Mouse (Mus musculus): ENCODE measurements around the gene Lenep. TPM values are rescaled to one million over a fixed set of nuclear protein-coding genes. Genes with fewer than 3 reads are reported as not detected.

The Lenep gene
- polyA plus RNA-seq, 1 experiment from 2014 or later: 0.26 TPM

DNA sequence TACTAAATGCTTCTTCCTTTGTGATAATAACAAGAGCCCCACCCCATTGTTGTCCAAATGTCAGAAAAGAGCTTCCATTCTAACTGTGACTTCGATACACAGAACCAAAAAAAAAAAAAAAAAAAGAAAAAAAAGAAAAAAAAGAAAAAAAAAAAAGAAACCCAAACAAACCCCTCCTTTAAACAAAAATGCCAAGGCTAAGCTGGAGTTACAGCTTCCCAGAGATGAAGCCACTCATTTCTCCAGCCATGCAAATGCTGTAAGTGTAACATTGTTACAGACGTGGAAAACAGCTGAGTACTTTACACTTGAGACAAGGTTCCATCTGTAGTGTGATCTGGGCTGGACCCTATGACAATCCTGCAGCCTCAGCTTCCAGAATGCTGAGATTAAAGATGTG, 14.5 kb upstream of the Lenep start:
- Histone ChIP-seq H3K4me1 (peaks cover 38% of the 10 kb centered on the region), H3K9me3 (replicated peaks) (no peaks in the 10 kb centered on the region), H3K36me3 (peaks cover 42% of the 10 kb centered on the region), H3K27me3 (ENCODE audit: low read depth, poor library complexity, severe bottlenecking) (no peaks in the 10 kb centered on the region), H3K4me3 (peak overlapping the region; percentile 73), H3K27ac (peak overlapping the region; percentile 88)
- no peak for DNase-seq (ENCODE audit: low spot score)
- 36% methylated on average over 2 of the region's 2 CpGs for WGBS

DNA sequence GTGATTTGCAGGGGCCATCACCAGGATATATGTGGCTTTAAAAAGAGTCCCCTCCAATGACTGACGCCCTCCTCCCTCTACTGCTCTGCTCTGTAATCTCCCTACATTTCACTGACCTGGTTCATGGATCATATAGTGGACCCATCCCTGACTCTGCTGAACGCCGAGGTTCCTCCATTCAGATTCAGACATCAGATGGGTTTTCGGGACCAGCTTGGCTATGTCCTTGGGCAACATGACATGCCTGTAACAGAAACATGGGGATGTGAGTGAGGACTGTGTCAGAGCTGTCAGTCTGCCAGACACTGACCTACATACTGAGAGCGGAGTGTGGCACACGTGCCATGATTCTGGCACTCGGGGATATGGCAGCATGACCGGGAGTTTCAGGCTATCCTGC, 13.6 kb upstream of the Lenep start:
- WGBS: 97% methylated on average over 8 of the region's 8 CpGs
- peak overlapping the region; percentile 73 for H3K4me3 ChIP-seq

DNA sequence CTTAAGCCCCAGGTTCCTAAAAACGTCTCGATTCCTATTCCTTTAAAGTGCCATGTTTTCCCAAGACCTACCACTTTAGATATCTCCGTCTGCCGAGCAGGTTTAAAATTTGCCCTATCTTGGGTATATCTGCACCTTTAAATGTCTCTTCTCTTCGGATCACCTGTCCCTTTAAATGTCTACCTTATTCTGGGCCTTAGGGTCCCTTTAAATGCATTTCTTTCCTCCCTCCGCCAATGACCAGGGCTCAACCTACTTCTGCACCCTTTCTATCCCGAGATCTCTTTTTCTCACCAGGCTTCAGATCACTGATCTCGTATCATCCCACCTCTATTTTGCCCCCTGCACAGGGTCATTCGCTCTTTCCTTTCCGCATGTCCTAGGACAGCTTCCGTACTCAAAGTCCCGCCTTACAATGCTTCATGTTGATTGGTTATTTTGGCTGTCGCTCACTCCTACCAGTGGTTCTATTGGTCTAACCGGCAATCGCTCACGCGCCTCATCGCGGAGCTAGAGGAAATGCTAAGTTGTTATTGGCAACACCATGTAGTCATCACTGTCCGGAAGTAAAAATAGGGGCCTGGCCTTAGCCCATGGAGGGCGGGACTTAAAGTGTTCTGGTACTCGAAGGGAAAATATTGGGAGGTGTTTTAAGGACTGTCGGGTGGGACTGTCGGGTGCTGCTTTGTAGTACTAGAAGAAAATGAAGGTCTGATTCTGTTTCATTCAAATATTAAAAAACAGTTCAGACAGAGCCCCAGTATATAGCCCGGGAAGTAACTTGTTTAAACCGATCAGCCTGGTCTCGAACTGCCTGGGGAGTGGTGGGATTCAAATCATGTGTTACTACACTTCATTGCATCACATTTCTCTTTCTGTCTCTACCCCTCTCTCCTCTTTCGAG, 9.1 kb upstream of the Lenep start, which contains the start of gene Flad1:
TSS of gene Flad1 (minus strand) at position 381 of the 904 bp plus-strand sequence.
- peaks cover 57% of the 10 kb centered on the region for H3K36me3 ChIP-seq
- peaks cover 15% of the 10 kb centered on the region for H3K4me1 ChIP-seq
- WGBS: 8% methylated on average over 28 of the region's 28 CpGs
- peak; percentile 94 for DNase-seq (ENCODE audit: low spot score)
- H3K4me3 ChIP-seq: peak within 1 kb of the TSS; percentile 60
- no peaks in the 10 kb centered on the region for H3K27me3 ChIP-seq (ENCODE audit: low read depth, poor library complexity, severe bottlenecking)
- peak within 1 kb of the TSS; percentile 67 for H3K27ac ChIP-seq
- no peaks in the 10 kb centered on the region for H3K9me3 ChIP-seq (replicated peaks)

More for the DNA sequence above, 13.6 kb upstream of the Lenep start:
- H3K27ac ChIP-seq: no peak overlapping the region
- no peaks in the 10 kb centered on the region for H3K9me3 ChIP-seq (replicated peaks)
- H3K27me3 ChIP-seq (ENCODE audit: low read depth, poor library complexity, severe bottlenecking): no peaks in the 10 kb centered on the region
- DNase-seq (ENCODE audit: low spot score): no peak
- H3K36me3 ChIP-seq: peaks cover 42% of the 10 kb centered on the region
- peaks cover 32% of the 10 kb centered on the region for H3K4me1 ChIP-seq

DNA sequence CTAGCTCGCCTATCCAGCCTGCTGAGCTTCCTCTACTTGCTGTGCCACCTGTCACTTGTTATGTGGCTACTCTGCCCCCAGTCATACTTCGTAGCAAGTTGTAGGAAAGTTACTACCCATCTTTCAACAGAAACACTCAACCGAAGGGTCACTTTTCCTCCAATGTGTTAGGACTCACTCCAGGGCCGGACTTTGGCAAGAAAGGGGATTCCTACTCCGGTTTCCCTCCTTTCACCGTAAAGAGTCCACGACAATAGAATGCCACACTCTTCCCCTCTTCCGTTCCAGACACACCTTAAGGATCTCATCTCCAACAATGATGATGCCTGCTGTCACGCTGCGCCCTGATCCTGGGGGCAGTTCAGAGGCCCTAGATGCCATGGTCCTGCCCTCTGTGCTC, 8.3 kb upstream of the Lenep start:
- Histone ChIP-seq H3K27me3 (ENCODE audit: low read depth, poor library complexity, severe bottlenecking) (no peaks in the 10 kb centered on the region), H3K36me3 (peaks cover 48% of the 10 kb centered on the region)
- DNase-seq (ENCODE audit: low spot score): no peak

DNA sequence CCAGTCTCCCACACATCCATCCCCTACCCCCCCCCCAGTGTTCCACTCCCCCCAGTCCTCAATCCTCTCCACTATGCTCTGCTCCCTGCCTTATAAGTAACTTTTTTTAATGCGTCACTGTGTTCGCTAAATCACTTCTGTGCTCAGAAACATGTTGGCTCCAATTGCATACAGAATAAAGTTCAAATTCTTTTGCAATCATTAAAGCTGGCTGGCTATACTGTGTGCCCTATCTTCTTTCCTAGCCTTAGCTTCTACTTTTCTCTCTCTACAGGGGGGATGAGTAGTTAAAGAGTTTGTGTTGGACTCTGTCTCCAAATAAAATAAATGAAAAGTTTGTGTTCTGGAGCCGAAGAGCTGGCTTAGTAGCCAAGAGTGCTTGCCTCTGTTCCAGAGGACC, 7.1 kb upstream of the Lenep start:
- no peak overlapping the region for H3K27ac ChIP-seq
- 93% methylated on average over 3 of the region's 3 CpGs for WGBS
- no peaks in the 10 kb centered on the region for H3K27me3 ChIP-seq (ENCODE audit: low read depth, poor library complexity, severe bottlenecking)
- H3K4me3 ChIP-seq: no peak overlapping the region
- peaks cover 11% of the 10 kb centered on the region for H3K4me1 ChIP-seq
- no peak for DNase-seq (ENCODE audit: low spot score)
- H3K36me3 ChIP-seq: peaks cover 45% of the 10 kb centered on the region
- H3K9me3 ChIP-seq (replicated peaks): no peaks in the 10 kb centered on the region

More for the DNA sequence above, 8.3 kb upstream of the Lenep start:
- H3K9me3 ChIP-seq (replicated peaks): no peaks in the 10 kb centered on the region
- WGBS: 80% methylated on average over 10 of the region's 10 CpGs
- H3K4me1 ChIP-seq: peaks cover 11% of the 10 kb centered on the region
- peak overlapping the region; percentile 67; the same call in 1 of the 2 replicates for H3K27ac ChIP-seq
- H3K4me3 ChIP-seq: peak overlapping the region; percentile 60

DNA sequence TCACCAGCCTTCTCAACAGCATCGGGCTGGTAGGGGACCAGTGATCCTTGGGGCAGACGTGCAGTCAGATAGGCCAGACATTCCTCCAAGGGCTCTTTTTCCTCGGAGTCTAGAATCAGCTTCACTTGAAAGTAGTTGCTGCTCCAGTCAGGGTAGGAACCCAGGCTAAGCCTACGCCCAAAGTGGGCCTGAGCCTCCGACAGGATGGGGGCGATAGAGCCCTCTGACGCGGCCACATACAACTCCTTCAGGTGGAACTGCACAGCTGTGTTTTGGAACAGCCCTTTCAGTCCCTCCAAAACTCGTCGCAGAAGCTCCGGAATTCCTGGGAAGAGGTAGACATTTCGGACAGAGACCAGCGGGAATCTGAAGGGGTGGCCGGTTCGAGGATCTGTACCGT, 5.9 kb upstream of the Lenep start:
- Histone ChIP-seq H3K36me3 (peaks cover 42% of the 10 kb centered on the region), H3K27me3 (ENCODE audit: low read depth, poor library complexity, severe bottlenecking) (no peaks in the 10 kb centered on the region), H3K4me1 (peaks cover 11% of the 10 kb centered on the region), H3K4me3 (0 out of 2 replicates have a peak overlapping the region, but pooled peaks have one; percentile 7), H3K27ac (no peak overlapping the region), H3K9me3 (replicated peaks) (no peaks in the 10 kb centered on the region)
- DNase-seq (ENCODE audit: low spot score): no peak
- 53% methylated on average over 16 of the region's 16 CpGs for WGBS

DNA sequence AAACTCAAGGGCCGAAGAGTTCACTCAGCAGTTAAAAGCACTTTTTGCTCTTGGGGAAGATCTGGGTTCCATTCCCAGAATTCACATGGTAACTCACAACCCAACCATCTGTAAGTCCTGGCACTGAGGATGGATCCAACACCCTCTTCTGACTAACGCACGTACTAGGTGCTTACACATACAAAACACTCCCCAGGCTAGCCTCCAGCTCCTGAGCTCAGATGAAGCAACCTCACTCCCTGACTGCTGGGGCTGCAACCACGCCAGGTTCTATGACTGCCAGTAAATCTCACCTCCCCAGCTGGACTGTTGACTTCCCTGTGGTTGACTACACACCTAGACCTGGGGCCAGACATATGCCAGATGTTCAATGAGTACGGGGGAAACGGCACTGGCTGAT, 4.3 kb upstream of the Lenep start:
- Histone ChIP-seq H3K4me3 (no peak overlapping the region), H3K4me1 (peaks cover 8% of the 10 kb centered on the region), H3K27ac (no peak overlapping the region), H3K36me3 (peaks cover 48% of the 10 kb centered on the region), H3K27me3 (ENCODE audit: low read depth, poor library complexity, severe bottlenecking) (no peaks in the 10 kb centered on the region), H3K9me3 (replicated peaks) (no peaks in the 10 kb centered on the region)
- DNase-seq (ENCODE audit: low spot score): no peak
- 92% methylated on average over 6 of the region's 6 CpGs for WGBS

DNA sequence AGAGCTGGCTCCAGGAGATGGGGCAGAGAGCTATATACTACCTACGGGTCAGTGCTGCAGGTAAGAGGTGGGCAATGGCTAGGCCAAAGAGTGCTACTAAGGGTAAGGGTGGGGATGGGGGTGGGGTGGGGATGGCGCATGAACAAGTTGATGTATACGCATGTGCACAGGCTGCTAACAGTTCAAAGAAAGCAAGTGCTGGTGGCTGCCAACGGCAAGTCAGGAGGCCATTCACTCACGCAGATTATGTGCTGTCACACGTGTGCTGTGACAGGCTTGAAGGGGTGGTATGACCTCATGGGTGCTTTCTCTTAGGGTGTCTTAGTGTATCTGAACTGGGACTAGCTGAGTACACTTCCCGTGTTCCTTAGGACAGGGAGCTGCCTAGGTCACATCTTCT, 1.3 kb downstream of the Lenep start:
- H3K27ac ChIP-seq: no peak overlapping the region
- no peak overlapping the region for H3K4me3 ChIP-seq
- peaks cover 34% of the 10 kb centered on the region for H3K36me3 ChIP-seq
- WGBS: 88% methylated on average over 7 of the region's 7 CpGs
- H3K27me3 ChIP-seq (ENCODE audit: low read depth, poor library complexity, severe bottlenecking): no peaks in the 10 kb centered on the region
- peaks cover 7% of the 10 kb centered on the region for H3K4me1 ChIP-seq
- H3K9me3 ChIP-seq (replicated peaks): no peaks in the 10 kb centered on the region
- DNase-seq (ENCODE audit: low spot score): no peak

DNA sequence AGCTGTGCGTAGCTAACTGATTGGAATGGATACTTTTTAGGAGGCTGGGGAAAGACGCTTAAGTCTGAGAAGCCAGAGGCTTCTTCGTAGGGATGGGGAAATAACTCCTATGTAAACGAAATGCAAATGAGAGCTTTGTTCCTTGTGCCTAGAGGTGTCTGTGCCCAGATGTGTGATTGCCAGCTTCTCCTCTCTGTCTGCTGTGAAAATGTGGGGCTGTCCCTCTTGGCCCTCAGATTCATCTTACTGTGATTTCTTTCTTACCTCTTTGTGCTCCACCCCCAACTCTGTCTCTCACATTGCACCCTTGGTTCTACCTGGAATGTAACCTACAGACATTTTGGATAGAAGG, 6.0 kb downstream of the Lenep start:
- H3K4me3 ChIP-seq: peak overlapping the region; percentile 59
- H3K27me3 ChIP-seq (ENCODE audit: low read depth, poor library complexity, severe bottlenecking): peaks cover 16% of the 10 kb centered on the region
- 2% methylated on average over 4 of the region's 4 CpGs for WGBS
- no peak for DNase-seq (ENCODE audit: low spot score)
- peak overlapping the region; percentile 88; the same call in 1 of the 2 replicates for H3K27ac ChIP-seq
- H3K4me1 ChIP-seq: peaks cover 54% of the 10 kb centered on the region
- no peaks in the 10 kb centered on the region for H3K36me3 ChIP-seq
- H3K9me3 ChIP-seq (replicated peaks): no peaks in the 10 kb centered on the region

DNA sequence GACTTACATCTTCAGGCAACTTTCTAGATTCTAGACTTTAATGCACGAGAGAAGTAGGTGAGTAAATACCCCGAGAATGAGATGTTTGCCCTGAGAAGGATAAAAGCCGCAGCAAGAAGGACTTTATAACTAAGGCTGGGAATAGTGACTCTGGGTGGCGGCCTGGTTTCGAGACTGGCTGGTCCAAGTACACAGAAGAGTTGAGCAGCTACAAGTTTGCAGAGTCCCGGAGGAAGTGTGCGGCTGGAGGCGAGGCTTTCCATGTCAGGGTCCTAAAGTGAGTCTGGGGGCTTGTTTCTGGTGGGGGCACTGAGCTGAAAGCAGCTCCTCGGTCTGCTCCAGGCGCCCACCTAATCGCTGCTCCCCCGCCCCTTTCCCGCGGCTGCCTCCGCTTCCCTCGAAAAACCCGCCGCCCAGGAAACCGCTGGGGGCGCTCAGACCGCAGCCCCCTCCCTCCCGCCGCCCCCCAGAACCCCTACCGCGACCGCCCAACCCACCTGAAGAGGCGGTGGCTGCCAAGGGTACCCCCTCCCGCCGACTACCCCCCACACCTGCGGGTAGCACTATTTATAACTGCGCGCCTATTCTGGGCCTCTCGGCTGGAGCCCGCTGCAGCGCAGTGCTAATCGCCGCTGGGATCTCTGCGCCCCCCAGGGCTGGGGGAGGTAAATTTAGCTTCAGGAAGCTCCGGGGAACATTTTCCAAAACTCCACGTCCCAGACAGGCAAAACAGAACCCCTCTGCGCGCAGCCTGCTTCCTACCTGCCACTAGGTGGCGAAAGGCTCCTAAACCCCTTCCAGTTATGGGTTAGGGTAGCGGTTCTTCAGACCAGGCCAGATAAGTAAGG, 6.6 kb downstream of the Lenep start:
- no peaks in the 10 kb centered on the region for H3K36me3 ChIP-seq
- H3K4me3 ChIP-seq: peak overlapping the region; percentile 59
- peaks cover 22% of the 10 kb centered on the region for H3K27me3 ChIP-seq (ENCODE audit: low read depth, poor library complexity, severe bottlenecking)
- DNase-seq (ENCODE audit: low spot score): peak; percentile 84
- no peaks in the 10 kb centered on the region for H3K9me3 ChIP-seq (replicated peaks)
- H3K4me1 ChIP-seq: peaks cover 60% of the 10 kb centered on the region
- WGBS: under 1% methylated on average over 44 of the region's 44 CpGs
- peak overlapping the region; percentile 88 for H3K27ac ChIP-seq

DNA sequence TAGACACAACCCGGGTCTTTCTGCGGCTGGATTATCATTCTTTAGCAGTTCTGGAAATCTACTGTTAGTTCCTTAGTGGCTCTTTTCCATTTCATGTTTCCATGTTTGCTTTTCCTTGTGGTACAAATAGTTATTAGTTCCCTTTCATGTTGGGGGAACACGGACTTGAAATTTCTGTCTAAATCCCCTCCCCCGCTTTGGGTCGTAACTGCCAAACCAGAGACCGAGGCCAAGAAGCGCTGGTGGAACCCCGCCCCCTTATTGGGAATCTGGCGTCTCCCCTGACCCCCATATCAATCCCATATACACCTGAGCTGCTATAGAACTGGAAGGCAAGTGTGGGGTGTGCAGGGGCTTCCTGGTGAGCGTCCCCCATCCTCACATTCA, 7.2 kb downstream of the Lenep start:
- DNase-seq (ENCODE audit: low spot score): no peak
- peak overlapping the region; percentile 88; the same call in 1 of the 2 replicates for H3K27ac ChIP-seq
- under 1% methylated on average over 10 of the region's 10 CpGs for WGBS

DNA sequence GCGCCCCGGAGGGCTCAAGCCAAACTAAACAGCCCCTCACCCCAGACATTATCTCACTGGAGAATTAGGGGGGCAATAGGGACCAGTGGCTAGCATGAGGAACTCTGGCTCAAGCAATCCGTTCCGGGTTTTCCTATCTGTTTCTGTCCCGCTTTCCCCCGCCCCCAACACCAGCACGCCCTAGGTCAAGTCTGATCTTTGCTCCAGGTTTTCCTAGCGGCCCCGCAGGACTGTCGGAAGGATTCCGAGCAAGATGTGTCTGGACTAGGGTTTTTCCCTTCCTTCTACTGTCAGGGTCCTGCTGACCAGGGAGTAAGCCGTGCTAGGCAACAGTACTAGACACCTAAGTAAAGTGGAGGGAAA, 7.7 kb downstream of the Lenep start:
- Histone ChIP-seq H3K9me3 (replicated peaks) (no peaks in the 10 kb centered on the region), H3K36me3 (no peaks in the 10 kb centered on the region), H3K27me3 (ENCODE audit: low read depth, poor library complexity, severe bottlenecking) (peaks cover 33% of the 10 kb centered on the region), H3K4me3 (peak overlapping the region; percentile 59), H3K27ac (peak overlapping the region; percentile 88), H3K4me1 (peaks cover 71% of the 10 kb centered on the region)
- peak; percentile 87 for DNase-seq (ENCODE audit: low spot score)
- WGBS: 0% methylated on average over 12 of the region's 12 CpGs

More for the DNA sequence above, 7.2 kb downstream of the Lenep start:
- H3K36me3 ChIP-seq: no peaks in the 10 kb centered on the region
- no peaks in the 10 kb centered on the region for H3K9me3 ChIP-seq (replicated peaks)
- peaks cover 29% of the 10 kb centered on the region for H3K27me3 ChIP-seq (ENCODE audit: low read depth, poor library complexity, severe bottlenecking)
- H3K4me1 ChIP-seq: peaks cover 66% of the 10 kb centered on the region
- H3K4me3 ChIP-seq: peak overlapping the region; percentile 59
